Mouse (Mus musculus) embryonic facial prominence, embryonic 10.5 days (tissue): ENCODE results near the gene Gucy1a1. TPM values are rescaled to one million over a fixed set of nuclear protein-coding genes. Genes with fewer than 3 reads are reported as not detected.
A peak's percentile ranks its signal among the peaks of the same experiment; 100 is the strongest.

Source experiments
- DNase-seq: peaks from one replicate; pipeline ENCODE4 v3.0.0-alpha.2; 2017; ENCODE audit warnings: low spot score
- H3K27ac ChIP-seq: fragments of 300-500 bp; sonication (generic); replicated peaks from 2 replicates; pipeline ENCODE4 v1.5.1; 2016; ENCODE audit warnings: mild to moderate bottlenecking
- H3K27me3 ChIP-seq: fragments of 300-500 bp; sonication (generic); replicated peaks from 2 replicates; pipeline ENCODE4 v1.6.1; 2016; ENCODE audit warnings: low read depth, mild to moderate bottlenecking; ENCODE audit not compliant: poor library complexity, severe bottlenecking
- H3K36me3 ChIP-seq: fragments of 300-500 bp; sonication (generic); replicated peaks from 2 replicates; pipeline ENCODE4 v1.6.1; 2016; ENCODE audit warnings: mild to moderate bottlenecking, moderate library complexity
- H3K4me1 ChIP-seq: fragments of 300-500 bp; sonication (generic); 2 replicates; pipeline ENCODE4 v1.6.1; 2016
- H3K4me3 ChIP-seq: fragments of 300-500 bp; sonication (generic); 2 replicates; pipeline ENCODE4 v1.5.1; 2016; ENCODE audit warnings: mild to moderate bottlenecking, moderate library complexity
- H3K9me3 ChIP-seq: fragments of 300-500 bp; sonication (generic); 2 replicates; pipeline ENCODE4 v1.6.1; 2016; ENCODE audit warnings: mild to moderate bottlenecking
- WGBS: fragments of 180-500 bp; shearing (Covaris S2); methylation state at CpG from one replicate; pipeline ENCODE4 v1.1.7; 2016; 5-methylcytosine and 5-hydroxymethylcytosine counted together
- polyA plus RNA-seq: library from polyadenylated mRNA; unstranded; fragments of >200 nt; fragmentation: Nextera tagmentation; extraction: Ambion mirVana; gene quantifications from 2 replicates; pipeline ENCODE4 v1.2.1, GENCODE M21; 2016

Gene Gucy1a1
- polyA plus RNA-seq, 1 experiment from 2014 or later, result 2.1 TPM

- no peak for DNase-seq
- WGBS, result 86% methylated on average over 1 of the region's 1 CpGs
- H3K27ac ChIP-seq, result no peak overlapping the region
Measured at GRCm38 (mm10) chr3:82135483-82135882, 10.1 kb downstream of the Gucy1a1 start.

GRCm38 (mm10) chr3:82129258-82129657 is 16.3 kb downstream of the Gucy1a1 start:
- Histone ChIP-seq H3K27me3 (no peaks in the 10 kb centered on the region), H3K4me1 (no peaks in the 10 kb centered on the region), H3K27ac (no peak overlapping the region), H3K36me3 (no peaks in the 10 kb centered on the region), H3K4me3 (no peak overlapping the region), H3K9me3 (no peaks in the 10 kb centered on the region)
- DNase-seq, result no peak
- 57% methylated on average over 1 of the region's 1 CpGs for WGBS

More at GRCm38 (mm10) chr3:82135483-82135882, 10.1 kb downstream of the Gucy1a1 start:
- Histone ChIP-seq H3K4me1 (no peaks in the 10 kb centered on the region), H3K9me3 (no peaks in the 10 kb centered on the region), H3K4me3 (no peak overlapping the region), H3K36me3 (no peaks in the 10 kb centered on the region), H3K27me3 (no peaks in the 10 kb centered on the region)

- Histone ChIP-seq H3K27me3 (no peaks in the 10 kb centered on the region), H3K4me1 (no peaks in the 10 kb centered on the region), H3K4me3 (no peak overlapping the region), H3K27ac (no peak overlapping the region), H3K36me3 (no peaks in the 10 kb centered on the region), H3K9me3 (no peaks in the 10 kb centered on the region)
- whole genome bisulfite sequencing, result 95% methylated on average over 1 of the region's 1 CpGs
- DNase-seq, result no peak
Measured at GRCm38 (mm10) chr3:82124567-82124966, 21.0 kb downstream of the Gucy1a1 start.

- WGBS, result 83% methylated on average over 1 of the region's 1 CpGs
- no peak for DNase-seq
Measured at GRCm38 (mm10) chr3:82118916-82119315, 26.7 kb downstream of the Gucy1a1 start.

GRCm38 (mm10) chr3:82112439-82112838 is 33.1 kb downstream of the Gucy1a1 start:
- DNase-seq, result no peak
- Histone ChIP-seq H3K4me3 (no peak overlapping the region), H3K27ac (no peak overlapping the region), H3K9me3 (no peaks in the 10 kb centered on the region), H3K4me1 (no peaks in the 10 kb centered on the region), H3K27me3 (no peaks in the 10 kb centered on the region), H3K36me3 (no peaks in the 10 kb centered on the region)
- 81% methylated on average over 2 of the region's 2 CpGs for WGBS

More at GRCm38 (mm10) chr3:82118916-82119315, 26.7 kb downstream of the Gucy1a1 start:
- no peak overlapping the region for H3K27ac ChIP-seq
- no peaks in the 10 kb centered on the region for H3K4me1 ChIP-seq
- no peaks in the 10 kb centered on the region for H3K27me3 ChIP-seq
- H3K9me3 ChIP-seq, result no peaks in the 10 kb centered on the region
- no peak overlapping the region for H3K4me3 ChIP-seq
- no peaks in the 10 kb centered on the region for H3K36me3 ChIP-seq

- Histone ChIP-seq H3K36me3 (no peaks in the 10 kb centered on the region), H3K27ac (no peak overlapping the region), H3K4me3 (no peak overlapping the region), H3K4me1 (no peaks in the 10 kb centered on the region), H3K9me3 (no peaks in the 10 kb centered on the region), H3K27me3 (no peaks in the 10 kb centered on the region)
- 82% methylated on average over 3 of the region's 3 CpGs for WGBS
- no peak for DNase-seq
Measured at GRCm38 (mm10) chr3:82111986-82112385, 33.6 kb downstream of the Gucy1a1 start.

GRCm38 (mm10) chr3:82108951-82109350 is 36.6 kb downstream of the Gucy1a1 start:
- no peaks in the 10 kb centered on the region for H3K36me3 ChIP-seq
- H3K4me1 ChIP-seq, result no peaks in the 10 kb centered on the region
- 92% methylated on average over 15 of the region's 15 CpGs for WGBS
- no peak overlapping the region for H3K4me3 ChIP-seq
- H3K9me3 ChIP-seq, result no peaks in the 10 kb centered on the region
- no peak for DNase-seq
- H3K27ac ChIP-seq, result no peak overlapping the region
- no peaks in the 10 kb centered on the region for H3K27me3 ChIP-seq

GRCm38 (mm10) chr3:82104229-82104628 is 41.4 kb downstream of the Gucy1a1 start:
- Histone ChIP-seq H3K36me3 (no peaks in the 10 kb centered on the region), H3K4me1 (no peaks in the 10 kb centered on the region), H3K9me3 (no peaks in the 10 kb centered on the region), H3K27me3 (no peaks in the 10 kb centered on the region), H3K4me3 (no peak overlapping the region), H3K27ac (no peak overlapping the region)
- 78% methylated on average over 6 of the region's 6 CpGs for WGBS
- no peak for DNase-seq

GRCm38 (mm10) chr3:82099127-82099526 is 46.5 kb downstream of the Gucy1a1 start:
- no peak overlapping the region for H3K4me3 ChIP-seq
- DNase-seq, result no peak
- H3K36me3 ChIP-seq, result no peaks in the 10 kb centered on the region
- WGBS, result 85% methylated on average over 6 of the region's 6 CpGs
- no peak overlapping the region for H3K27ac ChIP-seq
- H3K9me3 ChIP-seq, result no peaks in the 10 kb centered on the region
- H3K4me1 ChIP-seq, result no peaks in the 10 kb centered on the region
- no peaks in the 10 kb centered on the region for H3K27me3 ChIP-seq

GRCm38 (mm10) chr3:82096801-82097200 is 48.8 kb downstream of the Gucy1a1 start:
- Histone ChIP-seq H3K4me1 (no peaks in the 10 kb centered on the region), H3K4me3 (no peak overlapping the region), H3K9me3 (no peaks in the 10 kb centered on the region), H3K27ac (no peak overlapping the region), H3K27me3 (no peaks in the 10 kb centered on the region), H3K36me3 (no peaks in the 10 kb centered on the region)
- WGBS, result 65% methylated on average over 2 of the region's 2 CpGs
- no peak for DNase-seq

- peaks cover 30% of the 10 kb centered on the region for H3K27me3 ChIP-seq
- no peaks in the 10 kb centered on the region for H3K36me3 ChIP-seq
- peak within 1 kb of the TSS; percentile 67 for H3K27ac ChIP-seq
- no peaks in the 10 kb centered on the region for H3K9me3 ChIP-seq
- peak within 1 kb of the TSS; percentile 64 for H3K4me3 ChIP-seq
- peak; percentile 78 for DNase-seq
- WGBS, result 2% methylated on average over 25 of the region's 25 CpGs
- peaks cover 15% of the 10 kb centered on the region for H3K4me1 ChIP-seq
Measured at GRCm38 (mm10) chr3:82074201-82074851, 71.3 kb downstream of the Gucy1a1 start, which contains the start of gene Gucy1b1. Gene Gucy1b1, minus strand, starts transcription at chr3:82074689.

- H3K27me3 ChIP-seq, result peaks cover 30% of the 10 kb centered on the region
- peaks cover 15% of the 10 kb centered on the region for H3K4me1 ChIP-seq
- H3K4me3 ChIP-seq, result peak overlapping the region; percentile 64
- peak; percentile 61 for DNase-seq
- under 1% methylated on average over 34 of the region's 34 CpGs for WGBS
- no peaks in the 10 kb centered on the region for H3K9me3 ChIP-seq
- H3K27ac ChIP-seq, result peak overlapping the region; percentile 67; the same call in 1 of the 2 replicates
- no peaks in the 10 kb centered on the region for H3K36me3 ChIP-seq
Measured at GRCm38 (mm10) chr3:82073741-82074181, 71.8 kb downstream of the Gucy1a1 start.

- Histone ChIP-seq H3K27me3 (peaks cover 6% of the 10 kb centered on the region), H3K4me1 (peaks cover 5% of the 10 kb centered on the region; the same call in 1 of the 2 replicates), H3K36me3 (no peaks in the 10 kb centered on the region), H3K27ac (no peak overlapping the region), H3K4me3 (no peak overlapping the region), H3K9me3 (no peaks in the 10 kb centered on the region)
- DNase-seq, result no peak
- 81% methylated on average over 5 of the region's 5 CpGs for WGBS
Measured at GRCm38 (mm10) chr3:82067830-82068229, 77.8 kb downstream of the Gucy1a1 start.
